Mouse (Mus musculus) myocyte (in vitro differentiated cells): ENCODE results near the gene Grxcr1. TPM values are rescaled to one million over a fixed set of nuclear protein-coding genes. Genes with fewer than 3 reads are reported as not detected.

Source experiments
- H3K27me3 ChIP-seq: one replicate; pipeline ENCODE4 v1.6.1; 2011; ENCODE audit not compliant: control insufficient read depth, insufficient read depth, insufficient read length
- H3K36me3 ChIP-seq: one replicate; pipeline ENCODE4 v1.6.1; 2011; ENCODE audit not compliant: control insufficient read depth, insufficient read depth
- H3K4me2 ChIP-seq: one replicate; pipeline ENCODE4 v1.6.1; 2011; ENCODE audit warnings: low read depth, control low read depth
- H3K4me3 ChIP-seq: one replicate; pipeline ENCODE4 v1.5.1; 2011; ENCODE audit warnings: mild to moderate bottlenecking, control low read depth, moderate library complexity
- H3K79me2 ChIP-seq: one replicate; pipeline ENCODE4 v1.6.1; 2011; ENCODE audit not compliant: control insufficient read depth, insufficient read depth
- H3ac ChIP-seq: one replicate; pipeline ENCODE4 v1.6.1; 2011; ENCODE audit not compliant: control insufficient read depth, insufficient read length
- CEBPB ChIP-seq: IDR thresholded peaks from 2 replicates; pipeline ENCODE4 v1.6.1; 2011; ENCODE audit warnings: mild to moderate bottlenecking, moderate library complexity; ENCODE audit not compliant: poor library complexity, insufficient read depth, severe bottlenecking
- E2F4 ChIP-seq: IDR thresholded peaks from one replicate; pipeline ENCODE4 v1.6.1; 2011; ENCODE audit warnings: mild to moderate bottlenecking, control low read depth, moderate library complexity; ENCODE audit not compliant: insufficient read depth
- MAX ChIP-seq: IDR thresholded peaks from one replicate; pipeline ENCODE4 v1.6.1; 2011; ENCODE audit warnings: low read depth, mild to moderate bottlenecking, control low read depth
- MYOD1 ChIP-seq, 3 experiments: IDR thresholded peaks; one replicate each; pipeline ENCODE4 v1.6.1; 2011; ENCODE audit warnings: control low read depth in 2 of 3, low read depth in 2 of 3, mild to moderate bottlenecking in 2 of 3, moderate library complexity in 1 of 3; ENCODE audit not compliant: insufficient read length in 2 of 3, control insufficient read depth in 1 of 3
- MYOG ChIP-seq, 3 experiments: IDR thresholded peaks; one replicate each; pipeline ENCODE4 v1.6.1; 2011; ENCODE audit warnings: control low read depth in 2 of 3, low read depth in 2 of 3, mild to moderate bottlenecking in 2 of 3; ENCODE audit not compliant: insufficient read length in 2 of 3, control insufficient read depth in 1 of 3, insufficient read depth in 1 of 3
- POLR2A ChIP-seq: IDR thresholded peaks from one replicate; pipeline ENCODE4 v1.6.1; 2011; ENCODE audit warnings: low read depth, mild to moderate bottlenecking, control low read depth, moderate library complexity; ENCODE audit not compliant: insufficient read length
- POLR2AphosphoS2 ChIP-seq: IDR thresholded peaks from one replicate; pipeline ENCODE4 v1.6.1; 2011; ENCODE audit warnings: low read depth, control low read depth; ENCODE audit not compliant: insufficient read length
- REST ChIP-seq: IDR thresholded peaks from one replicate; pipeline ENCODE4 v1.6.1; 2011; ENCODE audit warnings: mild to moderate bottlenecking, control low read depth, moderate library complexity; ENCODE audit not compliant: insufficient read depth, insufficient read length
- SRF ChIP-seq: IDR thresholded peaks from one replicate; pipeline ENCODE4 v1.6.1; 2011; ENCODE audit warnings: low read depth; ENCODE audit not compliant: control insufficient read depth, insufficient read length
- TCF12 ChIP-seq: IDR thresholded peaks from one replicate; pipeline ENCODE4 v1.6.1; 2011; ENCODE audit warnings: mild to moderate bottlenecking, control low read depth; ENCODE audit not compliant: poor library complexity, insufficient read depth, severe bottlenecking
- TCF3 ChIP-seq: IDR thresholded peaks from one replicate; pipeline ENCODE4 v1.6.1; 2011; ENCODE audit warnings: low read depth, control low read depth; ENCODE audit not compliant: insufficient read length
- USF1 ChIP-seq: IDR thresholded peaks from one replicate; pipeline ENCODE4 v1.6.1; 2011; ENCODE audit warnings: low read depth, mild to moderate bottlenecking, control low read depth, moderate library complexity
- polyA plus RNA-seq: library from polyadenylated mRNA; unstranded; fragments of >200 nt; fragmentation: generic; extraction: Trizol; gene quantifications from one replicate; pipeline ENCODE4 v1.2.1, GENCODE M21; 2012; ENCODE audit warnings: missing spikeins

The Grxcr1 gene
- polyA plus RNA-seq, 1 experiment, result not detected

- no peaks in the 10 kb centered on the region for H3K27me3 ChIP-seq
- H3K79me2 ChIP-seq, result no peaks in the 10 kb centered on the region
- H3K4me3 ChIP-seq, result no peak overlapping the region
- H3K4me2 ChIP-seq, result no peak overlapping the region
- H3ac ChIP-seq, result no peak overlapping the region
- TF ChIP-seq REST (no peak), SRF (no peak), MYOG (IDR thresholded peaks at IDR 0.05; ENCODE audit: control insufficient read depth in 1 of 3, insufficient read depth in 1 of 3, insufficient read length in 2 of 3, low read depth in 2 of 3) (no peak), MYOD1 (IDR thresholded peaks at IDR 0.05; ENCODE audit: control insufficient read depth in 1 of 3, insufficient read length in 2 of 3, low read depth in 2 of 3) (no peak), USF1 (no peak), E2F4 (no peak), TCF12 (no peak), POLR2A (no peak), POLR2AphosphoS2 (no peak), CEBPB (no peak), TCF3 (no peak)
- no peaks in the 10 kb centered on the region for H3K36me3 ChIP-seq
Measured at GRCm38 (mm10) chr5:68162503-68162902, 130.9 kb downstream of the Grxcr1 start.

DNA sequence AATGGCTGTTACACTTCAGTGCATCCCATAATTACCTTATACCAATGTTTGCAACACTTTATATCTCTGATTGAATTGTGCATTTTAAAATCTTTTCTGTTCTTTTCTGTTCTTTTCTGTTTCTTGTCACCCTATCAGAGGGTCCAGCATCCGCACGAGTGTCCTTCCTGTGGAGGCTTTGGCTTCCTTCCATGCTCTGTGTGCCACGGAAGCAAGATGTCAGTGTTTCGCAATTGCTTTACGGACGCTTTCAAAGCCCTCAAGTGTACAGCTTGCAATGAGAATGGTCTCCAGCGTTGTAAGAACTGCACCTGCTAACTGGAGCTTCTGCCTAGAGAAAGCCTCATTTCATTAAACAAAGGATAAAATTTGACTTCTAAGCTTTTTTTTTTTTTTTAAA lies 134.3 kb downstream of the Grxcr1 start:
- Histone ChIP-seq H3K36me3 (no peaks in the 10 kb centered on the region), H3K4me2 (no peak overlapping the region), H3ac (no peak overlapping the region), H3K79me2 (no peaks in the 10 kb centered on the region), H3K27me3 (no peaks in the 10 kb centered on the region), H3K4me3 (no peak overlapping the region)
- TF ChIP-seq CEBPB (no peak), E2F4 (no peak), REST (no peak), MYOG (IDR thresholded peaks at IDR 0.05; ENCODE audit: control insufficient read depth in 1 of 3, insufficient read depth in 1 of 3, insufficient read length in 2 of 3, low read depth in 2 of 3) (no peak), USF1 (no peak), TCF12 (no peak), POLR2A (no peak), MAX (no peak), SRF (no peak), POLR2AphosphoS2 (no peak)

Other genes with a start within 250 kb of the Grxcr1 start
- 0.02 TPM for gene Atp8a1, start 184.4 kb upstream of the Grxcr1 start, polyA plus RNA-seq
- gene Gm5108, start 90.2 kb upstream of the Grxcr1 start, polyA plus RNA-seq, result not detected
- not detected for gene Gm21905, start 85.4 kb upstream of the Grxcr1 start, polyA plus RNA-seq